Mouse (Mus musculus) embryonic facial prominence, embryonic 14.5 days (tissue): ENCODE measurements around the gene Usp7. TPM values are rescaled to one million over a fixed set of nuclear protein-coding genes. Genes with fewer than 3 reads are reported as not detected.

Source experiments
- ATAC-seq: fragments of 200-750 bp; cut with Nextera tagmentation; 2 replicates; pipeline ENCODE4 v1.8.0; 2017; ENCODE audit warnings: low read depth, moderate number of reproducible peaks, moderate TSS enrichment
- DNase-seq: peaks from one replicate; pipeline ENCODE4 v3.0.0-alpha.2; 2015; ENCODE audit warnings: low spot score
- H3K27ac ChIP-seq: fragments of 300-500 bp; sonication (generic); replicated peaks from 2 replicates; pipeline ENCODE4 v1.5.1; 2014; ENCODE audit warnings: low read depth, mild to moderate bottlenecking, low read length, moderate library complexity
- H3K27me3 ChIP-seq: fragments of 300-500 bp; sonication (generic); replicated peaks from 2 replicates; pipeline ENCODE4 v1.6.1; 2014; ENCODE audit warnings: low read length; ENCODE audit not compliant: control insufficient read depth, insufficient read depth
- H3K36me3 ChIP-seq: fragments of 300-500 bp; sonication (generic); 2 replicates; pipeline ENCODE4 v1.6.1; 2014; ENCODE audit warnings: low read length, mixed read lengths; ENCODE audit not compliant: control insufficient read depth, insufficient read depth
- H3K4me1 ChIP-seq: fragments of 300-500 bp; sonication (generic); 2 replicates; pipeline ENCODE4 v1.6.1; 2014; ENCODE audit warnings: antibody characterized with exemption, low read length; ENCODE audit not compliant: control insufficient read depth, insufficient read depth
- H3K4me2 ChIP-seq: fragments of 300-500 bp; sonication (generic); 2 replicates; pipeline ENCODE4 v1.6.1; 2014; ENCODE audit warnings: low read depth, mild to moderate bottlenecking, low read length, moderate library complexity, mixed read lengths
- H3K4me3 ChIP-seq: fragments of 300-500 bp; sonication (generic); 2 replicates; pipeline ENCODE4 v1.5.1; 2014; ENCODE audit warnings: low read depth, mild to moderate bottlenecking, low read length
- H3K9ac ChIP-seq: fragments of 300-500 bp; sonication (generic); 2 replicates; pipeline ENCODE4 v1.6.1; 2014; ENCODE audit warnings: low read depth, mild to moderate bottlenecking, low read length, moderate library complexity, mixed read lengths
- H3K9me3 ChIP-seq: fragments of 300-500 bp; sonication (generic); 2 replicates; pipeline ENCODE4 v1.6.1; 2016; ENCODE audit warnings: low read length; ENCODE audit not compliant: control insufficient read depth
- WGBS: fragments of 180-500 bp; shearing (Covaris S2); extraction: QIAGEN DNeasy Blood & Tissue Kit; methylation state at CpG from one replicate; pipeline ENCODE4 v1.1.7; 2014; 5-methylcytosine and 5-hydroxymethylcytosine counted together
- polyA plus RNA-seq: library from polyadenylated mRNA; unstranded; fragments of >200 nt; fragmentation: Nextera tagmentation; extraction: Ambion mirVana; gene quantifications from 2 replicates; pipeline ENCODE4 v1.2.1, GENCODE M21; 2014

Gene Usp7
- polyA plus RNA-seq, 1 experiment from 2014 or later, result 35.7 TPM

DNA sequence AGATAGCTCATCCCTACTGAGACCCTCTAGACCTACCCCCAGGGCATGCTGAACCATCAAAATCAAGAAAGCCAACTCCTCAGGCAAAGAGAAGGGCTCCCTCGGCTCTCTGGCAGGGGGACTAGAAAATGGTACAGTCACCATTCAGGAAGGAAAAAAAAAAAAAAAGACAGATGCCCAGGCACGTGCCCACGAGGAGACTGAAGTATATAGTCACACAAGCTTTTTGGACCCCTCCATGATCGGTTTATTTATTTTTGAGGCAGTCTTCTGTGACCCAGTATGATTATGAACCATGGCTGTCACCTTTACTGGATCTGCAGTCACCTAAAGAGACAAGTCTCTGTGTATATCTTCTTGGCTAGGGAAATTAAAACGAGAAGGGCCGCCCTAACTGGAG lies 118.8 kb downstream of the Usp7 start:
- H3K4me2 ChIP-seq, result no peak overlapping the region
- no peaks in the 10 kb centered on the region for H3K36me3 ChIP-seq
- no peaks in the 10 kb centered on the region for H3K9me3 ChIP-seq
- no peak overlapping the region for H3K27ac ChIP-seq
- H3K27me3 ChIP-seq, result no peaks in the 10 kb centered on the region; the same call in 1 of the 2 replicates
- ATAC-seq (no peak), DNase-seq (no peak)
- peaks cover 13% of the 10 kb centered on the region for H3K4me1 ChIP-seq
- no peak overlapping the region for H3K9ac ChIP-seq
- no peak overlapping the region for H3K4me3 ChIP-seq
- WGBS, result 66% methylated on average over 6 of the region's 6 CpGs

- DNase-seq (no peak), ATAC-seq (no peak)
- no peaks in the 10 kb centered on the region for H3K9me3 ChIP-seq
- H3K4me1 ChIP-seq, result peaks cover 13% of the 10 kb centered on the region
- H3K27me3 ChIP-seq, result no peaks in the 10 kb centered on the region; the same call in 1 of the 2 replicates
- H3K4me2 ChIP-seq, result no peak overlapping the region
- H3K9ac ChIP-seq, result no peak overlapping the region
- no peak overlapping the region for H3K4me3 ChIP-seq
- no peak overlapping the region for H3K27ac ChIP-seq
- no peaks in the 10 kb centered on the region for H3K36me3 ChIP-seq
These were observed 119.3 kb downstream of the Usp7 start for GRCm38 (mm10) chr16:8672811-8673210.

DNA sequence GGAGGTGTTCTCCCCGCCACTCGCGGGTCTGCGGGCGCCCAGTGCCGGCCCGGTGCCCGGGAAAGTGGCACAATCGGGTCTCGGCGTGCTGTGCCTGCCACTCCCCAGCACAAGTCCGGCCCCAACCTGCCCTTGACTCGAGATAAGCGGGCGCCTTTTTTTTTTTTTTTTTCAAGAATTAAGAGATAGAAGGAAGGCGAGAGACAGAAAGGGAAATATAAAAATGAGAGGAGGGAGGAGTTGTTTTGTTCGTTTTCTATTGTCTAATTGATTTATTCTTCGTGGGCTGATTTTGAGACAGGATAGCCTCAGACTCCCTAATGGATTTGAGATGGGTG lies 119.8 kb downstream of the Usp7 start:
- Histone ChIP-seq H3K36me3 (no peaks in the 10 kb centered on the region), H3K4me2 (peak overlapping the region; percentile 76), H3K9ac (peak overlapping the region; percentile 47; the same call in 1 of the 2 replicates), H3K27ac (no peak overlapping the region), H3K4me3 (peak overlapping the region; percentile 67), H3K27me3 (no peaks in the 10 kb centered on the region; the same call in 1 of the 2 replicates), H3K4me1 (peaks cover 13% of the 10 kb centered on the region), H3K9me3 (no peaks in the 10 kb centered on the region)
- under 1% methylated on average over 18 of the region's 18 CpGs for WGBS
- DNase-seq (no peak), ATAC-seq (no peak)

GRCm38 (mm10) chr16:8671551-8672349 lies 120.4 kb downstream of the Usp7 start, which contains the start of gene Carhsp1:
Carhsp1 (minus strand) TSS chr16:8672155.
- ATAC-seq, result peak; percentile 93
- H3K9me3 ChIP-seq, result no peaks in the 10 kb centered on the region
- H3K9ac ChIP-seq, result peak within 1 kb of the TSS; percentile 68
- DNase-seq, result peak; percentile 97
- H3K27ac ChIP-seq, result peak within 1 kb of the TSS; percentile 79
- H3K4me2 ChIP-seq, result peak within 1 kb of the TSS; percentile 76
- H3K4me3 ChIP-seq, result peak within 1 kb of the TSS; percentile 67
- H3K27me3 ChIP-seq, result no peaks in the 10 kb centered on the region; the same call in 1 of the 2 replicates
- under 1% methylated on average over 28 of the region's 67 CpGs for WGBS
- peaks cover 13% of the 10 kb centered on the region for H3K4me1 ChIP-seq
- no peaks in the 10 kb centered on the region for H3K36me3 ChIP-seq

GRCm38 (mm10) chr16:8670041-8671035 lies 121.8 kb downstream of the Usp7 start:
- Histone ChIP-seq H3K4me3 (peak overlapping the region; percentile 67), H3K9me3 (no peaks in the 10 kb centered on the region), H3K27me3 (no peaks in the 10 kb centered on the region; the same call in 1 of the 2 replicates), H3K36me3 (no peaks in the 10 kb centered on the region; the same call in 1 of the 2 replicates), H3K27ac (peak overlapping the region; percentile 79; the same call in 1 of the 2 replicates), H3K4me2 (peak overlapping the region; percentile 76), H3K4me1 (peaks cover 13% of the 10 kb centered on the region), H3K9ac (peak overlapping the region; percentile 68)
- WGBS, result 7% methylated on average over 14 of the region's 15 CpGs
- DNase-seq (peak; percentile 71), ATAC-seq (peak; percentile 38)

- Histone ChIP-seq H3K4me2 (peak overlapping the region; percentile 76), H3K9ac (peak overlapping the region; percentile 68), H3K4me1 (peaks cover 13% of the 10 kb centered on the region), H3K4me3 (peak overlapping the region; percentile 67; the same call in 1 of the 2 replicates), H3K27me3 (no peaks in the 10 kb centered on the region; the same call in 1 of the 2 replicates), H3K27ac (no peak overlapping the region; the same call in 1 of the 2 replicates), H3K36me3 (no peaks in the 10 kb centered on the region; the same call in 1 of the 2 replicates), H3K9me3 (no peaks in the 10 kb centered on the region)
- WGBS, result 48% methylated on average over 5 of the region's 5 CpGs
- DNase-seq, result no peak
- ATAC-seq, result no peak
These were observed 122.7 kb downstream of the Usp7 start for GRCm38 (mm10) chr16:8669432-8669831.

DNA sequence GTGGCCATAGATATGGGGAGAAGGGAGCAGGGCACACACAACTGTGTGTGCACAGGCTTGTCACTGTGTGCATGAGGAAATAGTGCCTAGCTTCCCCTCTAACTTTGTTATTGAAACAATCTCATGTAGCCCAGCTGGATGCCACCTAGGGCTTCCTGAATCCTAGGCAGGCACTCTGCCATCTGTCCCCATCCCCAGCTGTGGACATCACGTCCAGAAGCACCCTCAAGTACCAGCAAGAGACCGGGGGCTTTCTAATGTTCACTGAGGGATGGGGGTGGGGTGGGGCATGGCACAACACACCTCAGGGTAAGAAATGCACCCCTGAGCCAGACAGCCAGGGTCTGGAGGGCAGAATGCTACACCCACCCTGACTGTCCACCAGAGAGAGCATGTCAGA lies 123.7 kb downstream of the Usp7 start:
- Histone ChIP-seq H3K4me2 (no peak overlapping the region), H3K27me3 (no peaks in the 10 kb centered on the region; the same call in 1 of the 2 replicates), H3K4me3 (no peak overlapping the region), H3K36me3 (peaks cover under 1% of the 10 kb centered on the region; the same call in 1 of the 2 replicates), H3K9ac (no peak overlapping the region), H3K27ac (no peak overlapping the region), H3K9me3 (no peaks in the 10 kb centered on the region), H3K4me1 (peaks cover 13% of the 10 kb centered on the region)
- DNase-seq (no peak), ATAC-seq (no peak)
- WGBS, result 74% methylated on average over 2 of the region's 2 CpGs

DNA sequence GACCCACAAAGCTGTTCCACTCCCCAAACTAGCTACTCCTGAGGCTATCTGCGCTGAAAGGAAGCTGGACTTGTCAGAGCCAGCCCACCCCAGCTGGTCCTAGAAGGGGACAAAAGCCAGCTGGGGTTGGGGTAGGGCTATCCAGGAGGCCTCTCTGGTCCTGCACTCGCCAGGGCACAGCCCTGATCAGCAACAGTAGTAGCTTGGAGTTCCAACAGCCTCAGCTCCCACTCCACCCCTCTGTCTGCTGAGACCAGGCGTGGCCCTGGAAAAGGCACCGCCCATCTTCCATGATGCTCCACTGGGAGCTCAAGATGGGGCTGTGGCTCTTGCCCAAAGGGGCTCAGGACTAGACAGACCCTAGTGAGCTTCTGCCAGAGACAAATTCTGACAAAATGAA lies 124.3 kb downstream of the Usp7 start:
- 59% methylated on average over 4 of the region's 4 CpGs for WGBS
- no peak for ATAC-seq
- Histone ChIP-seq H3K4me2 (no peak overlapping the region), H3K9ac (no peak overlapping the region), H3K4me1 (peaks cover 13% of the 10 kb centered on the region), H3K4me3 (no peak overlapping the region), H3K27me3 (no peaks in the 10 kb centered on the region; the same call in 1 of the 2 replicates), H3K9me3 (no peaks in the 10 kb centered on the region), H3K36me3 (peaks cover 5% of the 10 kb centered on the region), H3K27ac (no peak overlapping the region)
- DNase-seq, result no peak
